Mouse (Mus musculus) intestine, postnatal 0 days (tissue): ENCODE results near the gene 1700020D05Rik. TPM values are rescaled to one million over a fixed set of nuclear protein-coding genes. Genes with fewer than 3 reads are reported as not detected.

Source experiments
- ATAC-seq: fragments of 200-750 bp; cut with Nextera tagmentation; 2 replicates; pipeline ENCODE4 v1.8.0; 2017; ENCODE audit warnings: mild to moderate bottlenecking, moderate TSS enrichment, moderate library complexity
- H3K27ac ChIP-seq: fragments of 300-500 bp; sonication (generic); 2 replicates; pipeline ENCODE4 v1.5.1; 2014; ENCODE audit warnings: mild to moderate bottlenecking, low read depth, low read length, moderate library complexity
- H3K27me3 ChIP-seq: fragments of 300-500 bp; sonication (generic); replicated peaks from 2 replicates; pipeline ENCODE4 v1.6.1; 2014; ENCODE audit warnings: low read length, mixed read lengths; ENCODE audit not compliant: control insufficient read depth, insufficient read depth
- H3K36me3 ChIP-seq: fragments of 300-500 bp; sonication (generic); 2 replicates; pipeline ENCODE4 v1.6.1; 2014; ENCODE audit warnings: mild to moderate bottlenecking, moderate library complexity; ENCODE audit not compliant: control insufficient read depth, insufficient read depth
- H3K4me1 ChIP-seq: fragments of 300-500 bp; sonication (generic); replicated peaks from 2 replicates; pipeline ENCODE4 v1.6.1; 2014; ENCODE audit warnings: antibody characterized with exemption, low read length, mixed read lengths; ENCODE audit not compliant: control insufficient read depth, insufficient read depth
- H3K4me2 ChIP-seq: fragments of 300-500 bp; sonication (generic); replicated peaks from 2 replicates; pipeline ENCODE4 v1.6.1; 2014; ENCODE audit warnings: low read depth, mild to moderate bottlenecking, moderate library complexity
- H3K4me3 ChIP-seq: fragments of 300-500 bp; sonication (generic); 2 replicates; pipeline ENCODE4 v1.5.1; 2014; ENCODE audit warnings: low read depth, low read length
- H3K9ac ChIP-seq: fragments of 300-500 bp; sonication (generic); 2 replicates; pipeline ENCODE4 v1.6.1; 2014; ENCODE audit warnings: mild to moderate bottlenecking, low read depth, low read length
- H3K9me3 ChIP-seq: fragments of 300-500 bp; sonication (generic); 2 replicates; pipeline ENCODE4 v1.6.1; 2016; ENCODE audit warnings: mixed run types; ENCODE audit not compliant: control insufficient read depth
- CTCF ChIP-seq: sonication (generic); IDR thresholded peaks from 2 replicates; pipeline ENCODE4 v1.5.1; 2016; ENCODE audit warnings: low read depth, mild to moderate bottlenecking, control low read depth, antibody characterized with exemption, moderate library complexity
- WGBS: fragments of 180-500 bp; shearing (Covaris S2); extraction: QIAGEN DNeasy Blood & Tissue Kit; methylation state at CpG from one replicate; pipeline ENCODE4 v1.1.7; 2014; 5-methylcytosine and 5-hydroxymethylcytosine counted together
- polyA plus RNA-seq: library from polyadenylated mRNA; unstranded; fragments of >200 nt; fragmentation: Nextera tagmentation; extraction: Ambion mirVana; gene quantifications from 2 replicates; pipeline ENCODE4 v1.2.1, GENCODE M21; 2015

1700020D05Rik gene
- polyA plus RNA-seq, 1 experiment from 2014 or later: not detected

DNA sequence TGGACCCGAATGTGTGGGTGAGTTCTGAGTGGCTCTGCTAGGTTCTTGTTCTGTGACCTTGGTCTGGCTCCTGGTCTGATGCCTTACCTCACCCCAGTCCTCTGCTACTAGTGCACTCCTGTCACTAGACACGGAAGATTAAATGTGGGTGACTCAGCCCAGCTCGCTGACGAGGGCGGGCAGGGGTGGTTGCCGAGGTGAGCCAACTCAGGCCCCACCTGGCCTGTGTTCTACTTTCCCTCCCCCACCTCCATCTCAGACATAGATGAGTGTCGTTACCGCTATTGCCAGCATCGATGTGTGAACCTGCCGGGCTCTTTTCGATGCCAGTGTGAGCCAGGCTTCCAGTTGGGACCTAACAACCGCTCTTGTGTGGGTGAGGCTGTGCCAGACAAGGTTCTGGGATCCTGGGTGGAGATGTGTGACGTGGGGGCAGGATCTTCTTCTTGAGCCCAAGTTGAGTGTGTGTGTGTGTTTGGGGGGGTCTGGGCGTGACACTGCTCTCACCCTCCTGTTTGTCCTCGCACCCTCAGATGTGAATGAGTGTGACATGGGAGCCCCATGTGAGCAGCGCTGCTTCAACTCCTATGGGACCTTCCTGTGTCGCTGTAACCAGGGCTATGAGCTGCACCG is 25.8 kb downstream of the 1700020D05Rik start:
- Histone ChIP-seq H3K27ac (no peak overlapping the region), H3K27me3 (no peaks in the 10 kb centered on the region), H3K9me3 (no peaks in the 10 kb centered on the region), H3K4me3 (no peak overlapping the region), H3K4me2 (no peak overlapping the region), H3K4me1 (no peaks in the 10 kb centered on the region), H3K36me3 (peaks cover 18% of the 10 kb centered on the region), H3K9ac (no peak overlapping the region)
- WGBS: 88% methylated on average over 18 of the region's 18 CpGs
- no peak for ATAC-seq
- TF ChIP-seq CTCF: no peak

GRCm38 (mm10) chr19:5477004-5477667 is 26.5 kb downstream of the 1700020D05Rik start:
- no peak overlapping the region for H3K4me3 ChIP-seq
- no peak overlapping the region for H3K4me2 ChIP-seq
- peaks cover 11% of the 10 kb centered on the region for H3K36me3 ChIP-seq
- no peak overlapping the region for H3K27ac ChIP-seq
- no peak for ATAC-seq
- H3K9ac ChIP-seq: no peak overlapping the region
- no peaks in the 10 kb centered on the region for H3K27me3 ChIP-seq
- H3K4me1 ChIP-seq: no peaks in the 10 kb centered on the region
- no peak for TF ChIP-seq CTCF
- WGBS: 84% methylated on average over 10 of the region's 10 CpGs
- no peaks in the 10 kb centered on the region for H3K9me3 ChIP-seq

- 32% methylated on average over 12 of the region's 13 CpGs for WGBS
- no peak for TF ChIP-seq CTCF
- Histone ChIP-seq H3K9me3 (no peaks in the 10 kb centered on the region), H3K9ac (peak overlapping the region; percentile 75), H3K4me1 (no peaks in the 10 kb centered on the region), H3K27me3 (no peaks in the 10 kb centered on the region), H3K4me3 (peak overlapping the region; percentile 54), H3K27ac (peak overlapping the region; percentile 74), H3K4me2 (peak overlapping the region; percentile 93), H3K36me3 (peaks cover 8% of the 10 kb centered on the region; the same call in 1 of the 2 replicates)
- no peak for ATAC-seq
Measured at GRCm38 (mm10) chr19:5475069-5475714, 28.4 kb downstream of the 1700020D05Rik start.

GRCm38 (mm10) chr19:5474281-5475068 is 29.1 kb downstream of the 1700020D05Rik start:
- H3K36me3 ChIP-seq: peaks cover 3% of the 10 kb centered on the region; the same call in 1 of the 2 replicates
- 1% methylated on average over 49 of the region's 68 CpGs for WGBS
- H3K9me3 ChIP-seq: no peaks in the 10 kb centered on the region
- TF ChIP-seq CTCF: 0 out of 2 replicates have a peak, but pooled peaks have one; percentile 9
- H3K4me1 ChIP-seq: no peaks in the 10 kb centered on the region
- peak overlapping the region; percentile 75 for H3K9ac ChIP-seq
- H3K27ac ChIP-seq: peak overlapping the region; percentile 74
- no peaks in the 10 kb centered on the region for H3K27me3 ChIP-seq
- H3K4me2 ChIP-seq: peak overlapping the region; percentile 93
- peak overlapping the region; percentile 54 for H3K4me3 ChIP-seq
- peak; percentile 40 for ATAC-seq

DNA sequence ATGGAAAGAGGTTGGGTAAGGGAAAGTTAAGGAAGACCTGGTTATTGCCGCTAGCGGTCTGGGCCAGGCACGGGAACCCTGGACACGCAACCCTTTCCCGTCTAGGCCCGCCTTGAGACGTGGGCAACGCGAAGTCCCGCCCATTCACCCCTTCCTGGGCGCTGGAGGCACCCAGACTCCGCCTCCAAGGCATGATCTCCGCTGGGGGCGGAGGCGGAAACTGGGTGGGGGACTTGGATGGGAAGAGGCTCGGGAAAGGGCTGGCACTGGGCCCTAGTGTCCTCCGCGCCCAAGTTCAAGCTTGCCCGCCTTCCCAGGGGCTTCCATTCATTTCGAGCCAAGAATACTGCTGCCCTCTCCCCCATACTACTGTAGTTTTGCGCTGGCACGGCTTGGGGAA is 29.9 kb downstream of the 1700020D05Rik start, which contains the start of gene Efemp2:
Gene Efemp2, plus strand, starts transcription at position 235 of the 400 bp plus-strand sequence.
- 2% methylated on average over 22 of the region's 22 CpGs for WGBS
- TF ChIP-seq CTCF: 0 out of 2 replicates have a peak, but pooled peaks have one; percentile 9

More for the DNA sequence above, 29.9 kb downstream of the 1700020D05Rik start, which contains the start of gene Efemp2:
- peaks cover 3% of the 10 kb centered on the region; the same call in 1 of the 2 replicates for H3K36me3 ChIP-seq
- H3K4me1 ChIP-seq: no peaks in the 10 kb centered on the region
- H3K4me2 ChIP-seq: peak within 1 kb of the TSS; percentile 93
- no peaks in the 10 kb centered on the region for H3K9me3 ChIP-seq
- H3K27ac ChIP-seq: peak within 1 kb of the TSS; percentile 74
- peak; percentile 51; the same call in 1 of the 2 replicates for ATAC-seq
- H3K9ac ChIP-seq: peak within 1 kb of the TSS; percentile 75
- peak within 1 kb of the TSS; percentile 54 for H3K4me3 ChIP-seq
- H3K27me3 ChIP-seq: no peaks in the 10 kb centered on the region
